Mouse (Mus musculus) liver, postnatal 0 days (tissue): ENCODE data around the gene Tex14.

Experiments
- CTCF ChIP-seq: sonication (generic); IDR thresholded peaks from 2 replicates; pipeline ENCODE4 v1.5.1; 2016; ENCODE audit warnings: antibody characterized with exemption, low read depth
- EP300 ChIP-seq: IDR thresholded peaks from 2 replicates; pipeline ENCODE4 v1.6.1; 2016; ENCODE audit warnings: antibody characterized with exemption, low read depth, mild to moderate bottlenecking

DNA sequence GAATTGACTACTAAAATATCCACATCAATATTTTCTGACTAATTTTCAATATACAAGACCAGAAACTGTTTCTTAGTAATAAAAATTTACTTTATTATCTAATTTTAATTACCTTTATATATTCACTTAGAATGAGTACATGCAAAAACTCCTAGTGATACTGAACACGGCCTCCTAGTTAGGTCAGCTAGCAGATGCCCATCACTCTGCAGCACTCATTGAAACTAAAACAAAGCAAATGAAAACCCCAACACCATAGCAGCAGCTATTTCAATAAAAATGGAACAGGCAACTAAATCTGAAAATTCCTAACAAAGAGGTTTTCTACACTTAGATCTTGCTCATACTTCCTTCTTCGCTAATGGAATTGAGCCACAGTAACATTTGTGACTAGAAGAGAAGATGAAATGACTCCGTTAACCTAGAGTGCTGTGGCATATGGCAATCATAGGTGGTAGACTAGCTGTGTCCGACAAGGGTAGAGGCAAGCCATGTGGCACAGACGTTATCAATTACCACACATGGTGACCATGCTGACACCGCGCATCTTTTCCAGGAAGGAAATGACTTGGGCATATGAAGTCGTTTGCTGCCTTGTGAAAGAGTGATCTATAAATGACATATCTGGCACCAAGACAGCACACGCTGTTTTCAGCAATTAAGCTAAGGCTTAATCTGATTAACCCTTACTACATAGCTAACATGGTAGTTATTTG, 36.8 kb upstream of the Tex14 start:
- TF ChIP-seq EP300 (peak; percentile 97), CTCF (no peak)
